Mouse (Mus musculus): ENCODE measurements around the gene Mob3c.

DNA sequence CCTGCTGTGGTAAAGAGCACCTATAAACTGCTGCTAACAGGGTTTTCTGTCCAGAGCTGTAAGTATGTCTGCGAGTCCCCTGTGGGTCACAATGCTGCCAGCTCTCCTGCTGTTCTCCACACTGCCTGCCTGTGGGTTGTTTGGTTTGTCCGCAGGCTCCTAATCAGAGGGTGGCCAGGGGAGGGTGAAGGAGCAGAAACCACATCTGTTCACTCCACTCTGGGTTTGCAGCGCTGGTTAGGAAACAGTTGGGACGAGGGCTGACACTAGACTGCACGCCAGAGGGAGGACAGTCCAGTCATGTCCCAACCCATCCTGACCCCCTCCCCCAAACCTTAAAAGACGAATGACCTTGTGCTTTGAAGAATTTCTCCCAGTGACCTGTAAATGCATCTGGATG is 27.2 kb downstream of the Mob3c start:
- TF ChIP-seq CTCF (IDR thresholded peaks at IDR 0.05; ENCODE audit: low read depth) (no peak), EP300 (optimal IDR thresholded peaks at IDR 0.05) (no peak)
